Mouse (Mus musculus): ENCODE measurements around the gene Ptpn11. TPM values are rescaled to one million over a fixed set of nuclear protein-coding genes. Genes with fewer than 3 reads are reported as not detected.
A peak's percentile ranks its signal among the peaks of the same experiment; 100 is the strongest.
"Not testable (repeated sequence)": the region's sequence is repeated elsewhere in the genome, so short reads cannot be mapped to it uniquely, and the experiment has no call there.

Ptpn11 gene
- polyA plus RNA-seq, 1 experiment from 2014 or later, result 20.9 TPM

- Histone ChIP-seq H3K9me3 (replicated peaks) (no peaks in the 10 kb centered on the region), H3K4me2 (no peak overlapping the region), H3K4me3 (replicated peaks) (no peak overlapping the region), H3K36me3 (peaks cover 62% of the 10 kb centered on the region), H3K27me3 (no peaks in the 10 kb centered on the region), H3K9ac (no peak overlapping the region), H3K27ac (no peak overlapping the region), H3K4me1 (peaks cover 10% of the 10 kb centered on the region)
- no peak for ATAC-seq (replicated peaks; ENCODE audit: low FRiP score)
- 95% methylated on average over 6 of the region's 6 CpGs for WGBS
Observed at GRCm38 (mm10) chr5:121212108-121212507, 20.9 kb upstream of the Ptpn11 start.

DNA sequence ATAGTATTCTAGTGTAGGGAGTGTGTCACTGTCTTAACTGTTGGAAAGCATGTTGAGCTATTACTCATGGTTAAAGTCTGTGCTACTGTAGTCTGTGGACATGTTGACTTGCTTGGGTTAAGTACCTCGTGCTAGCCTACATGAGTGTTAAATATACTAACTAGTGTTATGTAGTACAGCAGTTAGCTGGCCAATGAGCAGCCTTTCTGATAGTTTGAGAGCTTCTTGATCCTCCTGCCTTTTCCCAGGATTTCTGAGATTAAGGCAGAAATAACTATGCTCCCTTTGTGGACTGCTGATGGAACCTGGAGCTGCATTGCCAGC is 19.4 kb upstream of the Ptpn11 start:
- Histone ChIP-seq H3K27ac (no peak overlapping the region), H3K9me3 (replicated peaks) (no peaks in the 10 kb centered on the region), H3K4me1 (peaks cover 25% of the 10 kb centered on the region), H3K36me3 (peaks cover 77% of the 10 kb centered on the region), H3K27me3 (no peaks in the 10 kb centered on the region), H3K4me2 (no peak overlapping the region), H3K9ac (no peak overlapping the region), H3K4me3 (replicated peaks) (no peak overlapping the region)
- 92% methylated on average over 1 of the region's 1 CpGs for WGBS
- no peak for ATAC-seq (replicated peaks; ENCODE audit: low FRiP score)

DNA sequence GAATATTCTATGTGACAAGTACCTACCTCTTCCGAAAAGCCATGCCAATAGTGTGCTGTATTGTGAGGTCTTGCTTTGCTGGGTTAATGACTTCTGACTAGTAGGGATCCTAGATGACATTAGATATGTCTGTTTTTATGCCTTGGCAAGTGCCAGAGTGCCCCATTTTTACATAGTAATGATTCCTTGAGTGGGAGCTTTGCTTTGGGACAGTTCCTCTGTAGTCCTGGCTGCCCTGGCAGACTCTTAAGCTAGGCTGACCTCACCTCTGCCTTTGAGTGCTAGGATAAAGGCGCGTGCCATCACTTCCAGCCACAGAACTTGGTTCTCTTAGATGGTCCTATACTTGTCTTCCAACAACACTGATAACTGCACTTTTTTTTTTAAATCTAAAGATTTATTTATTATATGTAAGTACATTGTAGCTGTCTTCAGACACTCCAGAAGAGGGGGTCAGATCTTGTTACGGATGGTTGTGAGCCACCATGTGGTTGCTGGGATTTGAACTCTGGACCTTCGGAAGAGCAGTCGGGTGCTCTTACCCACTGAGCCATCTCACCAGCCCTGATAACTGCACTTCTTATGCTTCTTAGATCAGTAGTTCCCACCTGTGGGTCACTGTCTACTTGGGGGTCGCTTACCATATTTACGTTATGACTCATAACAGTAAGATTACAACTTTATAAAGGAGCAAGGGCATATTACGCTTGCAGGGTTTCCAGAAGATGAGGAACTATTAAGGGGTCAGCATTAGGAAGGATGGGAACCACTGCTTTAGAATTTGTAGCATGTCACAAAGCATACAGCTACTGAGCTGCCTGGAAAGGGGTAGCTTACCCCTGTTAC is 18.8 kb upstream of the Ptpn11 start:
- no peak overlapping the region for H3K27ac ChIP-seq
- no peak overlapping the region for H3K4me3 ChIP-seq (replicated peaks)
- no peaks in the 10 kb centered on the region for H3K9me3 ChIP-seq (replicated peaks)
- no peak for ATAC-seq (replicated peaks; ENCODE audit: low FRiP score)
- peaks cover 78% of the 10 kb centered on the region for H3K36me3 ChIP-seq
- H3K9ac ChIP-seq, result no peak overlapping the region
- H3K4me1 ChIP-seq, result peaks cover 27% of the 10 kb centered on the region
- H3K27me3 ChIP-seq, result no peaks in the 10 kb centered on the region
- no peak overlapping the region for H3K4me2 ChIP-seq
- WGBS, result 90% methylated on average over 9 of the region's 9 CpGs

DNA sequence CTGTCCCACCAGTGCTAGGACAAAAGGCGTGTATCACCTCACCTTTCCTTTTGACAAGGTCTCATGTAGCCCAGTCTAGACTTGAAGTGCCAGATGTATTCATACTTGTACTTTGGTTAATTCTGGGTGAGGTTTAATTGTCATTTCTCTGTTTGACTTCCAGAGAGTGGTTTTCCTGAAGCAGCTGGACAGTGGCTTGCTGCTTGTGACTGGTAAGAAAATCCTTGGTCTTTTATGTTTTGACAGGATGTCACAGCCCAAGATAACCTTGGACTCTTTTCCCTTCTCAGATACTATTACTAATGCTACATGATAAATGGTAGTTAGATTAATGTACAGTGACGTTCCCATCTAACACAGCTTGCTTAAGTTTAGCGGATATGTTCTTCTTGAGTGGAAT is 15.8 kb upstream of the Ptpn11 start:
- Histone ChIP-seq H3K36me3 (peaks cover 65% of the 10 kb centered on the region), H3K27ac (no peak overlapping the region), H3K4me1 (peaks cover 29% of the 10 kb centered on the region), H3K9me3 (replicated peaks) (no peaks in the 10 kb centered on the region), H3K4me3 (replicated peaks) (peak overlapping the region; percentile 96; the same call in 1 of the 2 replicates), H3K9ac (no peak overlapping the region), H3K27me3 (no peaks in the 10 kb centered on the region), H3K4me2 (peak overlapping the region; percentile 70)
- no peak for ATAC-seq (replicated peaks; ENCODE audit: low FRiP score)
- 63% methylated on average over 3 of the region's 3 CpGs for WGBS

GRCm38 (mm10) chr5:121206540-121206939 is 15.3 kb upstream of the Ptpn11 start:
- Histone ChIP-seq H3K27me3 (no peaks in the 10 kb centered on the region), H3K36me3 (peaks cover 61% of the 10 kb centered on the region), H3K4me3 (replicated peaks) (peak overlapping the region; percentile 96), H3K4me1 (peaks cover 29% of the 10 kb centered on the region), H3K27ac (no peak overlapping the region), H3K4me2 (peak overlapping the region; percentile 70), H3K9ac (peak overlapping the region; percentile 98), H3K9me3 (replicated peaks) (no peaks in the 10 kb centered on the region)
- ATAC-seq (replicated peaks; ENCODE audit: low FRiP score), result no peak
- WGBS, result 65% methylated on average over 9 of the region's 9 CpGs

DNA sequence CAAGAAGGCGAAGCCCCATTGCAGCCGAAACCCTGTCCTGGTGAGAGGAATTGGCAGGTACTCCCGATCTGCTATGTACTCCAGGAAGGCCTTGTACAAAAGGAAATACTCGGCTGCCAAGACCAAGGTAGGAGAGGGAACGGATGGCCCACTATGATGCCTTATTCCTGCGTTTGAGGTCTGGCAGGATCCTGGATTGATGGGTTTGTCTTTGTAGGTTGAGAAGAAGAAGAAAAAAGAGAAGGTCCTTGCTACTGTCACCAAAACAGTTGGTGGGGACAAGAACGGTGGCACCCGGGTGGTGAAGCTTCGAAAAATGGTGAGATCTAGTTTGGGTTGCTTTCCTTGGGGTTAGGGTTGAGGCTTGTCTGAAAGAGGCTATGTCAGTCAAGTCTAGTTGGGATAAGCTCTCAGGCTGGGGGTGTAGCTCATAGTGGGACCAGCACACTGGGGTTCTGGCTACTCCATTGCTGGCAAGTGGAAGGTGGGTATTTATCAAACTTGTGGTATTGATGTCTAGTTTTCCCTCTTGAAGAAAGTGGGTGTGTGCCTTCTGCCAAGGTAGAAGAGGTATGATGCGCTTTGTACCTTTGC is 14.4 kb upstream of the Ptpn11 start:
- H3K27ac ChIP-seq; ATAC-seq (replicated peaks; ENCODE audit: low FRiP score); H3K9me3 ChIP-seq (replicated peaks); H3K27me3 ChIP-seq: not testable (repeated sequence)
- 68% methylated on average over 8 of the region's 10 CpGs for WGBS
- H3K4me2 ChIP-seq, result peak overlapping the region; percentile 70
- H3K4me1 ChIP-seq, result peaks cover 29% of the 10 kb centered on the region
- H3K4me3 ChIP-seq (replicated peaks), result peak overlapping the region; percentile 96
- H3K36me3 ChIP-seq, result peaks cover 52% of the 10 kb centered on the region
- H3K9ac ChIP-seq, result peak overlapping the region; percentile 98

- Histone ChIP-seq H3K4me2 (peak within 1 kb of the TSS; percentile 70), H3K36me3 (peaks cover 39% of the 10 kb centered on the region), H3K9ac (peak within 1 kb of the TSS; percentile 98), H3K27ac (peak within 1 kb of the TSS; percentile 86), H3K4me3 (replicated peaks) (peak within 1 kb of the TSS; percentile 96), H3K9me3 (replicated peaks) (no peaks in the 10 kb centered on the region), H3K27me3 (peaks cover 2% of the 10 kb centered on the region; the same call in 1 of the 2 replicates), H3K4me1 (peaks cover 29% of the 10 kb centered on the region)
- WGBS, result 1% methylated on average over 52 of the region's 52 CpGs
- ATAC-seq (replicated peaks; ENCODE audit: low FRiP score), result peak; percentile 90
Observed at GRCm38 (mm10) chr5:121204132-121205089, 13.2 kb upstream of the Ptpn11 start, which contains the start of gene Rpl6. Rpl6 (plus strand) TSS chr5:121204481.

DNA sequence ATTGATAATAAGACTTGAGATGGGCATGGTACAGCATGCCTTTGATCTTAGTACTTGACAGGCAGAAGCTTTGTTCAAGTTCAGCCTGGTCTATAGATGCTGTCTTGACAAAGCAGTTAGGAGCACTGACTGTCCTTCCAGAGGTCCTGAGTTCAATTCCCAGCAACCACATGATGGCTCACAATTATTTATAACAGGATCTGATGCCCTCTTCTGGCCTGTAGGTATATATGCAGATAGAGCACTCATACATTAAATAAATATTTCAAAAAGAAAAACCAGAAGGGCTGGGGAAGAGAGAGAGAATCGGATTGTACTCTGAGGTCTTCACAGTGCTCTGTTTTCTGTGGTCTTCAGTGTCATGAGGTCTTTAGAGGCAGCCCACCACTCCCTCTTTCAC is 11.3 kb upstream of the Ptpn11 start:
- Histone ChIP-seq H3K27ac (no peak overlapping the region), H3K27me3 (peaks cover 4% of the 10 kb centered on the region; the same call in 1 of the 2 replicates), H3K4me1 (peaks cover 22% of the 10 kb centered on the region), H3K4me2 (no peak overlapping the region), H3K36me3 (peaks cover 20% of the 10 kb centered on the region), H3K4me3 (replicated peaks) (no peak overlapping the region), H3K9ac (no peak overlapping the region), H3K9me3 (replicated peaks) (no peaks in the 10 kb centered on the region)
- WGBS, result 88% methylated on average over 1 of the region's 1 CpGs
- ATAC-seq (replicated peaks; ENCODE audit: low FRiP score), result no peak

- WGBS, result 51% methylated on average over 3 of the region's 3 CpGs
- no peak overlapping the region for H3K27ac ChIP-seq
- H3K36me3 ChIP-seq, result peaks cover 13% of the 10 kb centered on the region
- H3K4me3 ChIP-seq (replicated peaks), result no peak overlapping the region
- no peak for ATAC-seq (replicated peaks; ENCODE audit: low FRiP score)
- peaks cover 4% of the 10 kb centered on the region; the same call in 1 of the 2 replicates for H3K27me3 ChIP-seq
- no peaks in the 10 kb centered on the region for H3K9me3 ChIP-seq (replicated peaks)
- H3K9ac ChIP-seq, result no peak overlapping the region
- peaks cover 16% of the 10 kb centered on the region for H3K4me1 ChIP-seq
- H3K4me2 ChIP-seq, result no peak overlapping the region
Observed at GRCm38 (mm10) chr5:121201739-121202138, 10.5 kb upstream of the Ptpn11 start.

- Histone ChIP-seq H3K27me3 (peaks cover 7% of the 10 kb centered on the region; the same call in 1 of the 2 replicates), H3K4me2 (no peak overlapping the region), H3K27ac (no peak overlapping the region), H3K4me1 (no peaks in the 10 kb centered on the region), H3K36me3 (no peaks in the 10 kb centered on the region), H3K4me3 (replicated peaks) (no peak overlapping the region), H3K9ac (no peak overlapping the region), H3K9me3 (replicated peaks) (no peaks in the 10 kb centered on the region)
- no peak for ATAC-seq (replicated peaks; ENCODE audit: low FRiP score)
- 86% methylated on average over 5 of the region's 5 CpGs for WGBS
Observed at GRCm38 (mm10) chr5:121198376-121198775, 7.2 kb upstream of the Ptpn11 start.

GRCm38 (mm10) chr5:121197337-121197736 is 6.1 kb upstream of the Ptpn11 start:
- Histone ChIP-seq H3K27me3 (peaks cover 7% of the 10 kb centered on the region; the same call in 1 of the 2 replicates), H3K36me3 (no peaks in the 10 kb centered on the region), H3K9ac (no peak overlapping the region), H3K4me3 (replicated peaks) (no peak overlapping the region), H3K9me3 (replicated peaks) (no peaks in the 10 kb centered on the region), H3K27ac (no peak overlapping the region), H3K4me1 (no peaks in the 10 kb centered on the region), H3K4me2 (no peak overlapping the region)
- ATAC-seq (replicated peaks; ENCODE audit: low FRiP score), result no peak
- WGBS, result 87% methylated on average over 2 of the region's 2 CpGs

Data from kidney, embryonic 15.5 days (tissue).